Mouse (Mus musculus): ENCODE measurements around the gene Olfr1138.

Olfr1138 gene

GRCm38 (mm10) chr2:87739878-87740277 lies at the start of gene Olfr1138:
Olfr1138 (minus strand) TSS chr2:87739978.
- no peak for DNase-seq

GRCm38 (mm10) chr2:87779183-87779582 lies 39.4 kb upstream of the Olfr1138 start, which contains the start of gene Olfr152:
Olfr152 (plus strand) TSS chr2:87779483.
- DNase-seq = no peak

DNA sequence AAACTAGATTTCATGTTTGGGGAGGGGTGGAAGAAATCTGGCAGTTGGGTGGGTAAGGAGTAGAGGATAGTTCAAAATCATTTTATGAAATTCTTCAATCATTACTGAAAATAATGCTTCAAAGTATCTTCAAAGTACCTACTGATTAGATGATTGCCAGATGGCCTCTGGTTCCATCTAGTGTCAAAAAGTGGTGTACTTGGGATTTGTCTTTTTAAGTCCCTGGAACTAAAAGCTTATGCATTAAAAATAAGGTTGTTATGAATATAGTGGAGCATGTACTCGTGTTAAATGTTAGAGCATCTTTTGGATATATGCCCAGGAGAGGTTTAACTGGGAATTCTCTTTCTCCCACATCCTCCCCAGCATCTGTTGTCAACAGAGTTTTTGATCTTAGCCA lies 36.4 kb upstream of the Olfr1138 start:
- no peak for DNase-seq

DNA sequence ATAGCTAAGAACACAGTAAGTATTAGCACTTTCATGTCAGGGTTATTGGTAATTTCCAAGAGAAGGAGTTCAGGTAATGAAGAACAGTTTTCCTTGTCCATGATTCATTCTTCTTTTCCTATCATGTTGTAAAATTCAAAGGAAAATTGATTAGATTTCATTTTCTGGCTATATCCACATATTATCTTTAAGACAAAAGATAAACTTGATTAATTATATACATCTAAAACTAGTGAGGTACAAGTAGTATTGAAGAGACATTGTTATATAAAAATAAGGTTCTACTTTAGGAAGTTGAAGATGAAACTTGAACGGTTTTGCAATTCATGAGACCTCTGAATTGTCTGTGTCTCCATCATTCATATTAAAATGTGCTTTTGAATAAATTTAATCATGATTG lies 14.1 kb upstream of the Olfr1138 start, which contains the start of gene Olfr1141:
Olfr1141 (minus strand) TSS at position 101 of the 400 bp plus-strand sequence.
- DNase-seq = no peak

GRCm38 (mm10) chr2:87743452-87743851 lies 3.7 kb upstream of the Olfr1138 start, which contains the start of gene Olfr1140:
Olfr1140 (plus strand) TSS chr2:87743752.
- no peak for DNase-seq

- DNase-seq = no peak
These were observed 26.7 kb downstream of the Olfr1138 start, which contains the start of gene Olfr1137 for GRCm38 (mm10) chr2:87713079-87713478. Olfr1137 (minus strand) TSS chr2:87713179.

GRCm38 (mm10) chr2:87693847-87694246 lies 45.9 kb downstream of the Olfr1138 start, which contains the start of gene Olfr1136:
Olfr1136 (minus strand) TSS chr2:87693947.
- DNase-seq = no peak

Measured in kidney, adult 18-20 months (tissue).